Mouse (Mus musculus) 416B (cell line): Measurements from ENCODE around the gene Gm5800.
"Not testable (repeated sequence)": the region's sequence is repeated elsewhere in the genome, so short reads cannot be mapped to it uniquely, and the experiment has no call there.

Source experiments
- DNase-seq: peaks from one replicate; pipeline ENCODE4 v3.0.0; 2011; ENCODE audit warnings: low read depth

Gm5800 gene

GRCm38 (mm10) chr14:51717083-51717482 lies at the start of gene Gm5800:
Gm5800 (minus strand) TSS chr14:51717183.
- DNase-seq, result no peak

- no peak for DNase-seq
Observed at GRCm38 (mm10) chr14:51755944-51756343, 39.0 kb upstream of the Gm5800 start.

- DNase-seq, result no peak
Observed at GRCm38 (mm10) chr14:51740347-51741170, 23.6 kb upstream of the Gm5800 start.

- no peak for DNase-seq
Observed at GRCm38 (mm10) chr14:51739150-51739993, 22.4 kb upstream of the Gm5800 start.

GRCm38 (mm10) chr14:51738411-51739149 lies 21.6 kb upstream of the Gm5800 start:
- no peak for DNase-seq

DNA sequence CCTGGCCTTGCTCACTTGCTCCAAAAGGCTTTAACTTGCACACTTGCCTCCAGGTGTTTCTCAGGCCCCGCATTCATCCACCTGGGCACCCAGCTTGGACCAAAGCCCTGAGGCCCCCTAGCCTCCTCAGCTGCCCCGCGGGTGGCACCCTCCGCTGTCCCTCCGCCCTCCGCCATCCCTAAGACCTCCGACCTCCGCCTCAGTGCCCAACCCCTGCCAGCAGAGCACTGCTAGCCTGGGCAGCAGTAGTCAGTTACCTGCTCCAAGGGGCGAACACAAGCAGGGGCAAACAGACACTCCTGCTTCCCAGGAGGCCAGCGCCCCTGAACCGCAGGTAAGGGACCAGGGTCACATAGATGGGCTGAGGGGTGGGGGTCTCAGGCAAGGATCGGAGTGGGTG lies 21.0 kb upstream of the Gm5800 start:
- no peak for DNase-seq

GRCm38 (mm10) chr14:51695368-51695767 lies 21.6 kb downstream of the Gm5800 start, which contains the start of gene Gm17079:
Gm17079 (minus strand) TSS chr14:51695468.
- DNase-seq, result not testable (repeated sequence)

DNA sequence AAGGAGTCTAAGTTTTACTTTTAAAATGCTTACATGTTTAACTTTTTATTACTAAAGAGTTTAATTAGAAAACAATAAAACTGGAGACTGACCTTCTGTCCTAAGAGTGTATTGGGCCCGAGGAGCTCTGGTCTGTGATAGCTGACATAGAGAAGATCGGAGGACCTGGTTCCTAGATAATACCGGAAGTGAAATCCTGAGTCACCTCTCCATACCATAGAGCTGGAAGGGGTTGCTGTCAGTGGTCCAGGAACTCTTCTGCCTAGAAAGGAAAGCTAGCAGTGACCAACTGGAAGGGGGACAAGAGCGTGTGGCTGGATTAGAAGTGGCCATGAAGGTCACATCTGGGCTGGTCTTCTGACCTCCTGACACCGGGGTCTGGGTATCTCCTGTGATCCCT lies 39.7 kb downstream of the Gm5800 start:
- DNase-seq, result no peak
